In the genomic region with DNA sequence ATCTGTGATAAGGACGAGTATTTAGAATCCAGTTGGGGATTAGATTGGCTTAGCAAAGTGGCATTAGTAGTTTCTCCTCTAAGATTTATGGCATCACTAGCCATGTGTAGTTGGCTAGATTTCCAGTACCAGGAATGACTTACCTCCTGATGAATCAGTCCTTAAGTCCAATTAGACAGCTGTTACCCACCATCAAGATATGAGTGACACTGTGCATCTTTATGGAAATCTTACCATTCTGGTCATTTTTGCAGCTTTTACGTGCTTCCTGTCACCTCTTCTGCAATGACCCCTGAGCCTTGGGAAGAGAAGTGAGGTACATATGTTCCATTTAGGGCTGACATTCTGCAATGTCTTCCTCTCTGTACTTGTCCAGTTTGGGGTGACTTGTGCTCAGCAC, we compare ENCODE assay signal across 21 mouse cellular contexts. TPM values are rescaled to one million over a fixed set of nuclear protein-coding genes. Genes with fewer than 3 reads are reported as not detected.
A peak's percentile ranks its signal among the peaks of the same experiment; 100 is the strongest.
DNase-seq lines count a peak whose midpoint lies in the region; TF ChIP-seq lines count a peak whose summit lies in the region.
"Had no signal": no experiment of that assay in that cellular context is flagged by ENCODE, and none has a peak within 500 bp of the region (broad histone marks: within the 10 kb centered on the region; RNA-seq: fewer than 3 reads in every experiment).

No protein-coding gene starts in this region.

- no peaks in the 10 kb centered on the region for H3K79me3 ChIP-seq in C2C12 (ENCODE audit: low read depth)

- H3ac ChIP-seq in C2C12 (ENCODE audit: control insufficient read depth, insufficient read length, low read depth) (no peak overlapping the region), myocyte (ENCODE audit: control insufficient read depth, insufficient read length) (no peak overlapping the region)

- intact Hi-C loops in heart, postnatal 14 days (cut with DNase I), result no loop called here

- no peak for TF ChIP-seq POLR2A in myocyte (IDR thresholded peaks at IDR 0.05; ENCODE audit: insufficient read length, low read depth)

- DNase-seq in heart, adult 11 months, result peak; percentile 4
- DNase-seq in heart, postnatal 14 days, result no peak
- DNase-seq in natural killer cell, adult 2 months (ENCODE audit: low spot score in 2 of 2), result no peak
- DNase-seq in neural tube, embryonic 10.5 days (ENCODE audit: extremely low spot score, low spot score), result no peak
- DNase-seq: adrenal gland, adult 2 months; adrenal gland, adult 8-10 months; adrenal gland, postnatal 10 days; adrenal gland, postnatal 14 days; adrenal gland, postnatal 25 days; adrenal gland, postnatal 36 days; B cell, adult 2 months; cerebellum, adult 11 months; cerebellum, adult 11-12 months; cerebellum, adult 18-20 months; cerebellum, adult 2 months had no signal

- H3K79me2 ChIP-seq in C2C12 (ENCODE audit: control insufficient read depth, insufficient read depth), result no peaks in the 10 kb centered on the region
- no peaks in the 10 kb centered on the region for H3K79me2 ChIP-seq in myocyte (ENCODE audit: control insufficient read depth, insufficient read depth)

- TF ChIP-seq CTCF in C2C12 (IDR thresholded peaks at IDR 0.05; ENCODE audit: control insufficient read depth, insufficient read depth, insufficient read length), result no peak

- H3K4me3 ChIP-seq in C2C12 (ENCODE audit: insufficient read depth, poor library complexity, severe bottlenecking), result no peak overlapping the region
- H3K4me3 ChIP-seq in myocyte, result no peak overlapping the region

- H3K4me2 ChIP-seq in myocyte (ENCODE audit: low read depth), result no peak overlapping the region

- H3K36me3 ChIP-seq in C2C12 (ENCODE audit: control insufficient read depth, insufficient read depth) (no peaks in the 10 kb centered on the region), myocyte (ENCODE audit: control insufficient read depth, insufficient read depth) (no peaks in the 10 kb centered on the region)
- H3K36me3 ChIP-seq: G1E had no signal

- no peaks in the 10 kb centered on the region for H3K27me3 ChIP-seq in C2C12 (ENCODE audit: control insufficient read depth, insufficient read depth, insufficient read length)
- no peaks in the 10 kb centered on the region for H3K27me3 ChIP-seq in myocyte (ENCODE audit: control insufficient read depth, insufficient read depth, insufficient read length)
- H3K27me3 ChIP-seq: CH12.LX, Patski had no signal

TF ChIP-seq in C2C12, 6 proteins besides CTCF, POLR2A, EP300 and RAD21:
- TF ChIP-seq MYOD1 (IDR thresholded peaks at IDR 0.05; ENCODE audit: control insufficient read depth, insufficient read length, low read depth), result peak; percentile 95
- no peak for TF ChIP-seq CEBPB (IDR thresholded peaks at IDR 0.05; ENCODE audit: low read depth)

TF ChIP-seq in myocyte, 11 proteins besides CTCF, POLR2A, EP300 and RAD21:
- peak in 2 of 3 experiments; percentile 39 to 58 for TF ChIP-seq MYOD1 (IDR thresholded peaks at IDR 0.05; ENCODE audit: control insufficient read depth in 1 of 3, insufficient read length in 2 of 3, low read depth in 2 of 3)
- no peak for TF ChIP-seq MAX (IDR thresholded peaks at IDR 0.05; ENCODE audit: low read depth)

RNA-seq across cellular contexts. Expression of gene Stag1, which starts 28.7 kb away (rescaled TPM):
- total RNA-seq in heart, postnatal 14 days (2021), result 10 to 100 TPM; 27.4 to 30.9 TPM
- polyA plus RNA-seq in C2C12 (2012; fragmentation: generic; extraction: Trizol) (6.6 TPM), myocyte (2012; fragmentation: generic; extraction: Trizol) (5.9 TPM)

RNA-seq across cellular contexts. Expression of gene Slc35g2, which starts 55.4 kb away (rescaled TPM):
- 1 to 10 TPM; 3.6 to 5.6 TPM for total RNA-seq in heart, postnatal 14 days (2021)
- polyA plus RNA-seq in C2C12 (2012; fragmentation: generic; extraction: Trizol) (not detected), myocyte (2012; fragmentation: generic; extraction: Trizol) (0.10 TPM)
- total RNA-seq: CH12.LX, MEL had no signal
- polyA plus RNA-seq: G1E had no signal
